Mouse (Mus musculus) liver, embryonic 14.5 days (tissue): ENCODE data around the gene Sbno2.

Experiments
- CTCF ChIP-seq: IDR thresholded peaks from 2 replicates; pipeline ENCODE4 v1.5.1; 2016; ENCODE audit warnings: antibody characterized with exemption, low read depth, control low read depth
- EP300 ChIP-seq: IDR thresholded peaks from 2 replicates; pipeline ENCODE4 v1.6.1; 2016; ENCODE audit warnings: antibody characterized with exemption, low read depth

DNA sequence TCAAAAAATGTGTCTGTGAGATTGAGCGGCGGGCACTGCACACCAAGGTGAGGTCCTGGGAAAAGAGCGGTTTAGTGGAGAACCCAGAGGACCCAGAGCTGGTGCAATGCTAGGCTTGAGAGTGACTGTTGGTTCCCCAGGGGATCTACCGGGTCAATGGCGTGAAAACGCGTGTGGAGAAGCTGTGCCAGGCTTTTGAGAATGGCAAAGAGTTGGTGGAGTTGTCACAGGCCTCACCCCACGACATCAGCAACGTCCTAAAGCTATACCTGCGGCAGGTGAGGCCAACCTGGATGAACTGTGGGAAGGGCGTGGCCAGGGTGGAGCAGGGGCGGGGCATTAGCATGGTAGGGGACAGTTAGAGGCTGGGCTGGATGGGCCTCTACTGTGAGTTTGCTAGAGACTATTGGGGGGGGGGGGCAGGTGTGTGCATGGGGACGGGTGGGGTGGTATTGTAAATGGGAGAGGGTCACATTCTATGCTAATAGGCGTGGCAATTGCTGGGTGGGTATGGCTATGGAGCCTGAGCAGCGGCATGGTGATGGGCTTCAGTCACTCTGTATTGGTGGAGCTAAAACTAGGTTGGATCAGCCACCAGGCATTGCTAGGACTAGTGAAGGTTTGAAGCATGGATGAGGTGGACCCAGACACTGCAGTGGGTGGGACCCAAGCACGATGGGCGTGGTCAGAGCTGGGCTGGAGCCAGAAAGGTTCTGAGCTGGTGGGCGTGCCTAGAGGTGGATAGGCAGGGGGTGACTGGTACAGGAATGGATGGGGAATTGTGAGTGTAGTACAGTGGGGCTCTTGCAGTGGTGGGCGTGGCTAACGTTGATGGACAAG lies 77.5 kb downstream of the Sbno2 start:
- TF ChIP-seq CTCF (no peak), EP300 (no peak)
